Mouse (Mus musculus) granulocyte monocyte progenitor cell, adult 5-6 weeks (primary cell): Measurements from ENCODE around the gene Nova2. TPM values are rescaled to one million over a fixed set of nuclear protein-coding genes. Genes with fewer than 3 reads are reported as not detected.

Source experiments
- ATAC-seq: replicated peaks from 2 replicates; pipeline ENCODE4 v1.8.0; 2016; ENCODE audit warnings: mild to moderate bottlenecking, moderate TSS enrichment, inconsistent platforms; ENCODE audit not compliant: poor library complexity, severe bottlenecking
- total RNA-seq, 2 experiments: library from RNA; stranded (forward) in 1 of 2; stranded (reverse) in 1 of 2; fragments of 200-712, 200-1000 nt in 1 of 2; fragments of >200 nt in 1 of 2; fragmentation: Nextera tagmentation in 1 of 2; gene quantifications; 2 replicates each; pipeline ENCODE4 v1.2.3; 2014 to 2017

Gene Nova2
- total RNA-seq (2014; fragmentation: Nextera tagmentation), result not detected in 2 replicates
- not detected in 2 replicates for total RNA-seq (2017)

DNA sequence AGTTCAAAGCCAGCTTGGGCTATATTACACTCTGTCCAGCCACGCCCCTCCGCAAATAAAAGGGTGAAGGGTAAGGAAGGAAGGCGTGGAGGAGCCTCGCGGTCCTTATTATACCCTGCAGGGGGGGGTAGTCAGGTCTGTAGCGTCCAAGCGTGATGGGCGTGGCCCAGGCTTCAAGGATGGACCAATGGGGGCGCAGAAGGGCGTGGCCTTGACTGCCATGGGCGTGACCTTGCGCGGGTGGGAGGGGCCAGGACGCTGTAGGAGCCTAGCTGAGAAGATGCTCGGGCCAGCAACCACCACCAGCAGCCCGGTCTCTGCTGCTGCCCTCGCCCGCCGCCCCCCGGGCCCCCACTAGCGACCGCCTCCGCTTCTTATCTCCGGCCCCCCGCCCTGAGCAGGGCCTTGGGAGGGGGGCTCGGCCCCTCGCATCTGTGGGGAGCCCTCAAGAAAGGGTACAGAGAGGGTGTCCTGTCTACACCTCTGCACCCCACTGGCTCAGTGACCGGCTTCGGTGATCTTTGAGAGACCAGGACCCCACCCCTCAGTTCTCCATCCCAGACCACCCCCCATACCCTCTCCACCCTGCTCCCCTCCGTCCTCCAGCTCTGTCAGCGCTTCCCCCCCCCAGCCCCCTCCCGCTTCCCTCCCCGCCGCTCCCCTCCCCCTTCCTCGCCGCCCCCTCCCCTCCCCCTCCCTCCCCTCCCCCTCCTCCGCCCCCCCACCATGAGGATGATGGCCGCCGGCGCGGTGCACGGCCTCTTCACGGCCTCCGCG is at the start of gene Nova2:
Gene Nova2, plus strand, starts transcription at position 727 of the 777 bp plus-strand sequence.
- peak; percentile 92 for ATAC-seq

DNA sequence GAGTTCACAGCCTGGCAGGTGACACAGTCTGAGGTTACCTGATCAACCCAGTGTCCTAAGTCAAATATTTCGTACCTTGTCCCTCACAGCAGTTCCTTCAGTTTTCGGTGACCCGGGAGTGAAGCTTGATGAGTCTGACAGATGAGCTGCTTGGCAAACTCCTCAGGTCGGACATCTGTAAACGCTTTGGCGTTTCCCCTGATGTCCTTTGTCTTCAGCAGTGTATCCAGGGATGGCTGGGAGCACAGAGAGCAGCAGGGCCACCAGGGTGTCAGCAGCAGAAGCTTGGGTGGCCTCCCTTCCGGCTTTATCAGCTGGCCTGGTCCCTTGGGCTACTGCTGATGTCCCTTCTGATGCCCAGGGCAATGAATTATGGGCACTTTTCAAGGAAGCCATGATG is 47.0 kb upstream of the Nova2 start:
- no peak for ATAC-seq

DNA sequence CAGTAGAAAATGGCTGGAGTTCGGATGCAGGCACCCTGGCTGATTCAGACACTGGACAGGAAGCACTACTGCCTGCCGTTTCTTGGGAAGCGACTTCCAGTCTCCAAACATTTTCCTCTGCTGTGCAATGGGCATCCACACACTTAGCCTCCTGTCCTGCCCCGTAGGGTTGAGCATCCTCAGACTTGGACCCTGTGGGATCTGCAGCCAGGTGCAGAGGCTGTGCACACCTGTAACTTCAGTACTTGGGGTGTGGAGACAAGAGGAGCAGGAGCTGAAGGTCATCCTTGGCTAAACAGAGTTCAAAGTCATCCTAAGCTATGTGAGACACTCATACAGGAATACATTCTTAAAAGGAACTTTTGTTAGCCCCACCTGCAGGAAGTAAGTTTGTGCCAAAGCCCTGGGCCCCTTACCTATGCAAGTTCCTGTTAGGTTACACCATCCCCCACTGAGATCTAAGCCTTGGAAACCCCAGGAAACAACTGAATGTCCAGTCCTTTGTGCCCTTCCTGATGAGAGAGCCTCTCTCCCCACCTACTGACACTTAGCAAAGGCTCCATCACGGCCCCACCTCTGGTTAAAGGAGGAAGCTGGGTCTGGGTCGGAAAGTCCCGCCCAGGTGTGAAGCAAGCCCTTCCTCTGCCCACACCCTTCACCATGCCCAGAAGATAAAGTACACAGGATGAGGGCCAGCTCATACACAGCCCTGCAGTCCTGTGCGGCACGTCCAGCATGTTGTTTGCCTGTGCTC is 41.5 kb upstream of the Nova2 start:
- peak; percentile 84 for ATAC-seq

DNA sequence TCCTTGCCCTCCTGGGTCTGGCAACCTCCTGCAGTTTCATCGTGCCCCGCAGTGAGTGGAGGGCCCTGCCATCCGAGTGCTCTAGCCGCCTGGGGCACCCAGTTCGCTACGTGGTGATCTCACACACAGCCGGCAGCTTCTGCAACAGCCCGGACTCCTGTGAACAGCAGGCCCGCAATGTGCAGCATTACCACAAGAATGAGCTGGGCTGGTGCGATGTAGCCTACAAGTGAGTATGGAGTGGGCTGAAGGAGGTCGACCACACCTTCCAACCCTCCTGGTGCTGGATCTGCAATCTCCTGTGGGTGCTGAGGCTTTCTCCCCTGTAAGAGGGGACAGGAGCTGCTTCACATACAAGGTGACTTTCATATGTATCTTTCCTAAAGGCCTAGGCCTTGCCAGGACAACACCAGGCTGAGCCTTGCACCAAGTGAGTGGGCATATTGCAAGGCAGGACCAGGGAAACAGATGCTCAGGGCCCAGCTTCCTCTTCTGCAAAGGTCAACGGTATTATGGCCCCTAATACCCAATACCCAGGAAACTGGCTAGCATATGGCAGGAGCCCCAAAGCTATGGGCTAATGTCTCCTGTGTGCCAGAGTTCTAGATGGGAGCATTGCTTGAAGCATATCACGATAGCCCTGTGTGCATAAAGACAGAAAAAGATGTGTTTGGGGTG is 40.8 kb upstream of the Nova2 start:
- peak; percentile 71 for ATAC-seq

DNA sequence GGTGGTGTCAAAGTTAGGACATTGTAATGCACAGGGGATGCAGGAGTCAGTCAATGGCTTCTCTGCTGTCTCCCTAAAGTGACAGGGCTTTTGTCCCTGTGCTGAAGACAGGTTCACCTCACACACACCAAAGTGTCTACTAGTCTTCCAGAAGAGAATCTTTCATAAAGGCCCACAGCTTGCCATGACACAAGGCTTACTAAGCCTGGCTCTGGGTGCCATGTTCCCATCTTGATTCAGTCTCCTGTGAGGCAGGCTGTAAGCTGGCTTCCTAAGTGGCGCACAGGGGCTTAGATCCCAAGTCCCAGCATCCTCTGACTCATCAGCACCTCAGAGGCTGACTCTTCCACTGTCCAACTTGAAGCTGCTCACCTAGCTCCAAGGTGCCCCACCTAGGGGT is 38.7 kb upstream of the Nova2 start:
- no peak for ATAC-seq

DNA sequence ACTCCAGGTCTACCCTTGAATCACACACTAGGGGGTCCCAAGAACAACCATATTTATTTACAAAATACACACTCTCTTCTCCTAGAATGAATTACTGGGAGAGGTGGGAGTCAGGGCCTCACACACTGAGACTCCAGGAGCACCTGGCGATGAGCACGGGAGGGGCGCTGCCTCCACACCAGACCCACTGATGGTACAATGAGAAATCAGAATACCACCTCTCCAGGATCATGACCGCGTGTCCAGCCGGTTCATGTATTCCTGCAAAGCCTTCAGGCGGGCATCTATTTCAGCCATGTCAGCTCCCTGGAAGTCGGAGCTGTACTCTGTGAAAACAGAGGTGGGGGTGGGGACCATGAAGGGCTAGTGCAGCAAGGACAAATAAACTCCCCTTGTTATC is 34.8 kb upstream of the Nova2 start:
- no peak for ATAC-seq

DNA sequence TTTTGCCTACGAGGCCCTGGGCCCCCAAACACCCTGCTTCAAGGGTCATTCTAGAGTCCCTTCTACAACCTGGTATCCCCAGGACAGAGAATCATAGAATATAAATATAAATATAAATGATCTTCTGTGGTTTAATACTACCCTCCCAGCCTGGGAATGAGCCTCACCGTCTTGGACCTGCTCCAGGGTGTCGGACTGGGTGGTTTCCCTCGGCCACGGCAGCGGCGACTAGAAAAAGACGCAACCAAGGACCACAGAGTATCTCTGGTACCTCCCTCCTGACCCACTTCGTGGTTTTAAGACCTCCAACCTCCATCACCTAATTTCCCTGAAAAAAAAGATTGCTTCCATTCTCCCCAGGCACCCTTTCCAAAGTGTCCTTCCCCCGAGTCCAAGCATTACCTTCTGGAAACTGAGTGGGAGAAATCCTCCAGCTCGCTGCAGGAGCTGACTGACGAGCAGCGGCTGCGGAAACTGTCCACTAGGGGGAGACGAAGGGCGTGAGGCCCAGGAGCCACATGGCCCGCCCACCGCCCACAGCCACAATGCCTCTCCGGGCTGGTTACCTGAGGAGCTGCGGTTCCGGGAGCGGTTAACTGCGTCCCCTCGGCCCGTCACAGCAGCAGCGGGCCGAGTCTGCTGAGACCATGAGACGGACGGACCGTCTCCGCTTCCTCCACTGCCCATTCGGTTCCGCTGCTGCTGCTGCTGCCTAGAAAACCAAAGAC is 33.7 kb upstream of the Nova2 start:
- peak; percentile 87 for ATAC-seq

DNA sequence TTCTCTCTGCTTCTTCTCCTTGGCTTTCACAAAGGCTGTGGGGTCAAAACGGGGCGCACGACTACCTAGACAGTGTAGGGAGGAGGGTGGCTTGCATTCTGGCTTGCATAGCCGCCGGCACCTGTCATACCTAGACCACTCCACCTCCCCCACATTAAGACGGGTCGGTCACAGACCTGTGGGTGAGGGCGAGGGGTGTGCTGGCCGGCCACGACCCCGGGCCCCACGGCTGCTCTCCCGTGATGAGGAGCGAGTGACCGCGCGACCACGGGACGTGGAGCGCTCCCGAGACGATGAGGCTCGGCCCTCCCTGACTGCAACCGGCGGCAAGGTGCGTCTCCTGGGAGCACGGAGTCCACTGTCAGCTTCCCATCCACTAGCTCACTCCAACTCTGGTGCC is 32.7 kb upstream of the Nova2 start:
- no peak for ATAC-seq

DNA sequence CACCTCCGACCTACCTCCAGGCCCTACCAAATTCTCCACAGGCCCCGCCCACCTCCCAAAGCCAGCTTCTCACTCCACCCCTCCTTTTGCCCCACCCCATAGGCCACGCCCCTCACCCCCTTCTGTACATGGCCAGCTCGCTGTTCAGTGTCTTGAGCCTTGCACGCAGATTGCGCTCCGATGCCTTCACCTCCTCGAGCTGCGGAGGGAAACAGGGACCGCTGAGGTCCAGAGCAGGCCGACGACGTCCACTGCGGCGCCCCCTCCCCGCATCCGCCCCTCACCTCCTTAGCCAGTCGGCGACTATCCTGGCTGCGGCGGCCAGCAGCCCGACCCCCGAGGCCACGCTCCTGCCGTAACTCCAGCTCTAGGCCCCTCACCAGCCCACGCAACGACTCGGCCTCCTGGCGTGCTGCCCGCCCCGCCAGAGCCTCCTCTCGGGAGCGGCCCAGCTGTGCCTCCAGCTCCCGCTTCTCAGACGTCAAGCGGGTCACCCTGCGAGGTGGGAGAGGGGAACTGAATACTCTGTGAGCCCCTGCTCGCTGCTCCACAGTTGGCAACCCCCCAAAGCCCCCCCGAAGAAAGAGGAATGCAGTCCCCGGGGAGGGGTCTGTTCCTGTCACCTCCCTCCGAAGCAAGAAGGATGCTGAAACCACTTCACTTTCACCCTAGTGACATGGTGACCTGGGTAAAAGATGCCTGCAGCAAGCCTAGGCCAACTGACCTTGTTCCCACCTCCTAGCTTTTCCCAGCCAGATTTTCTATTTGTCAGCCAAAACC is 31.8 kb upstream of the Nova2 start:
- ATAC-seq, result peak; percentile 68

DNA sequence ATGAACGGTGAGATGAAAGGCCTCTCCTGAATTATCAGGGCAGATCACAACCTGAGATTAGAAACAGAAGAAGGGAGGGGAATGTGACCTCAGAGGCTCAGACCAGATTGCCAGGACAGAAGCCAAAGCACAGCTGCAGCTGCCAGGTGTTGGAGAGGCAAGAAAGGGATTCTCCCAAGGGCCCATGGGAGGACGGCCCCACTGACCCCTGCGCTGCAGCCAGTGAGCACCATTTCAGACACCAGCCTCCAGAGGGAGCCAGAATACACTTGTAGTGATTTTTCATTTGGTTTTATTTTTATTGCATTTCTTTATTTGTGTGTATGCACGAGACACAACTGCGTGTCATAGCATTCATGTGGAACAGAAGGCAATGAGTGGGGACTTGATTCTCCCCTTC is 29.2 kb upstream of the Nova2 start:
- 0 out of 2 replicates have a peak, but pooled peaks have one; percentile 18 for ATAC-seq

DNA sequence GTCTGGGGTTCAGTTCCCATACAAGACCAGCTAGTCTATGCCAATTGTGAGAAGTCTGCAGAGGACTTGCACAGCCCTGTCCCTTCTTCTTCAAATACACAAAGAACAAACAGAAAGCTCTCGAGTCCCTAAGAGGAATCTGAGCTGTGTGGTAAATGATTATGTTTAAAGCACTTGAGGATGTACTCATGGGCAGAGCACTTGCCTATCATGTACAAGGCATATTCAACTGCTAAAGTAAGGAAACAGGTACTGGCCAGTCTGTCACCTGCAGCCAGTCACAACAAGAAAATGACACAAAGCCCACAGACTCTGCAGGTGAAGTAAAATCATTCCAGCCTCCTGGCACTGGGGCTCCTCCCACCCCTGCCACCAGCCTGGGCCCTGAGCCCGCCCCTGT is 25.2 kb upstream of the Nova2 start:
- ATAC-seq, result no peak

DNA sequence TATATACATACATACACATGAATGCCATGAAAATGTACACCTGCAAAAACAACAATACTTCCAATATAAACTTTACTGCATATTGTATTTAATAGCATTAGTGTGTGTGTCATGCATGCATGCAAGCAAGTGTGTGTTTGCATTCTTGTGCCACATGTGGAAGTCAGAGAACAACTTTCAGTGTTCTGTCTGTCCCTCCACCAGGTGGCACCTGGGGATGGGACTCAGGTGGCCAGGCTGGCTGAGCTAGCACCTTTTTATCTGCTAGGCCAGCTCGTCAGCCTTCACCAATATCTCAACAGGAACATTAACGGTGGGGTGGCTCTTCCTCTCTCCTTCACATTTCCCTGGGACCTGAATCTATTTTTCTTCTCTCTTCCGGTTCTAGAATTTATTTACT is 23.2 kb upstream of the Nova2 start:
- no peak for ATAC-seq

DNA sequence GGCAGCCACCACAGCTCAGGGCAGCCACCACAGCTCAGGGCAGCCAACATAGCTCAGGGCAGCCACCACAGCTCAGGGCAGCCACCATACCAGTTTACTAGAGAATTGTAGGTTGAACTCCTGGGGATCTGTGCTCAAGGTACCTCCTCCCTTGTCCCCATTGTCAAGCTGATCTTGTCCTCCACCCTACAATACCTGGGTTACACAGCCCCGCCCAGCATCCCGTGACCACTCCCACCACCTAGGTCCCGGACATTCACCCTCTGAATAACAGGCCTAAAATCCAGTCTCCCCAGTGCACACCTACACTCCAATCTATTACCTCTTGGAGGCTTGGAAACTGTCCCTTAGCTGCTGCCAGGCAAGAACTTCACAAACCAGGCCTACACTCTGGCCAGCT is 20.7 kb upstream of the Nova2 start:
- no peak for ATAC-seq

DNA sequence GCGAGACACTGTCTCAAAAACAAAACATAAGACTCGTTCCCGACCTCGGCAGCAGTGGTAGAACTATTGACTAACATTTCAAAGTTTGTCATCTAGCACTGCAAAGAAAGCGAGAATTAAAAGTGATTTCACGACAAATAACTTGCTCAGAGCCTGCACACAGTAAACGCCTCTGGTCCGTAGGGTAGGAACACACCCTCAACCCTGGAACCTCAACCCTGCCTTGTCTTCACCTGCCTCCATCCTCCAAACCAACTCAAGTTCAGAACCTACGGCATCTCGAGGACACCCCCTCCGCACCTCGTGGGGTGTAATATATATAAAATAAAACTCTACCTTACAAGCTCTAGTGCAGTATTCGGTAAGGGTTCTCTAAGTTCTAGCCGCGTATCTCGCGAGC is 15.9 kb upstream of the Nova2 start:
- no peak for ATAC-seq

DNA sequence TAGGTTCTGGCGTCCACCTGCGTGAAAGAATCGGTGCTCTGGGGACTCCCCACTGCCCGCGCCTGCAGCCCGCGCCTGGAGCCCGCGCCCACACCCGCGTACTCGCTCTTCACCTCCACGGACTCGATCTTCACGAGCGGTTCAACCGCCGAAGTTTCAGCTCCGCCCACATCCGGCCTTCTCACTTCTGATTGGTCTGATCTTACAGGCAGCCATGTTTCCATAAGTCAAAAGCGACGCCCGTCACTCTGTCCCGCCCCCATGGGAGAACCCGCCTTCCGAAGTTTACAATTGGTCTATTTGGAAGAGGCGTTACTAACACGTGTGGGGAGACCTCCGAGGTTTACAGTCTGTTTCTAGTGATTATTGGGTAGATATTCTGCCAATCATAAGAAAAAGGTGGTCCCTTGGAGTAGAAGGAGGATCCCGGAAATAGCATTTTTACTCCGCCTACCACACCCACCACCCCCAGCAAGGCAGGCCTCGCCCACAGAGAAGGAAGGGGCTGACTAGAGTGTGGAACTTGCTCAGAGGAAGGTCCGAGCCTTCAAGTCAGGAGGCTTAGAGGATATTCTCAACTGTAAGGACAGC is 15.4 kb upstream of the Nova2 start, which contains the start of gene Ccdc61:
Gene Ccdc61, minus strand, starts transcription at position 175 of the 591 bp plus-strand sequence.
- peak; percentile 96 for ATAC-seq

DNA sequence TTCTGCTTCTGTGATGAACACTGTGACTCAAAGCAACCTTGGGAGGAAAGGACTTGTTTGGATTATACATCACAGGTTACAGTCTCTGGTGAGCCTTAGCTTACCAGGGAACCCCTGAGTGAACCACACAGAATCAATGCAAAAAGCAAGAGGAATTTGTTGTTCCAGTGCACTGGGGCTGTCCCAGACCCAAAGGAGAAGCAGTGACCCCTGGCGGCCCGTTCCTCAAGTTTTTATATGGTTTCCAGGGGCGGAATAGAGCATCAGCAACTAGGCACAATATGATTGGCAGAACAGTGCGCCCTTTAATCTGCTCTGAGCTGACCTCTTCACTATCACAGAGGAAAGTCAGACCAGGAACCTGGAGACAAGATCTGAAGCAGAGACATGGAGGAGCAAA is 9.4 kb upstream of the Nova2 start:
- ATAC-seq, result no peak

DNA sequence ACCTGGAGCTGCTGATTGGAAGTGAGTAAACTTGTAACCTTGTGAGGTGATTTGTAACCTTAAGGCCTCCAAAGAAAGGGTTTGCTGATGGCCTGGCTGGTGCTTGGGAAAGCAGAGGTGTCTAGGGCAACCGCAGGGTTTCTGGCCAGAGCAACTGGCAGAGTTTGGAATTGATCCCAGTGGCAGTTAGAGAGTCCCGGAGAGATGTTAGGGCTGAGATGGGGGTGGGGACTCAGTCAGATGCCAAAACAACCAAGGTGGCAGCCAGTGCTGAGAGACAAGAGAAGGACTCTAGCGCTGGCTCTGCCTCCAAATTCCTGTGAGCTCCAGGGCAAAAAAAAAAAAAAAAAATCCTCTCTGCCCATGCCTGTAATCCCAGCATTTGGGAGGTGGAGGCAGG is 7.8 kb upstream of the Nova2 start:
- no peak for ATAC-seq

DNA sequence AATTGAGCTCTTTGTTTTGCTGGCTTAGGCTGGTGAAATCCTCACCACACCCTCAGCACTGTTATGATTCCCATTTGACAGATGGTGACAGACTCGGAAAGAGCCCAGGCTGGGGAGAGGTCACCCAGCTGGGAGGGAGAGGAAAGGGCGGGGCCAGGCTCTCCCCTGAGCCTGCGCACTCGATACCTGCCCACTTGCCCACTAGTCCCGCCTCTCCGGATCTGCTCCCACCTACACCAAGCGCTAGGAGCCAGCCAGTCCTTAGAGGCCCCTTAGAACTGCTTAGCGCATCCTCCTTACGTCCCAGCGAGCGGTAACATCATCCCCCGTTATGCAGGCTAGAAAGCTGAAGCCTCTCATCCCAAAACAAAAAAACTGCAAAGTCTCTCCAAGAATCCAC is 4.6 kb upstream of the Nova2 start:
- peak; percentile 14; the same call in 1 of the 2 replicates for ATAC-seq

DNA sequence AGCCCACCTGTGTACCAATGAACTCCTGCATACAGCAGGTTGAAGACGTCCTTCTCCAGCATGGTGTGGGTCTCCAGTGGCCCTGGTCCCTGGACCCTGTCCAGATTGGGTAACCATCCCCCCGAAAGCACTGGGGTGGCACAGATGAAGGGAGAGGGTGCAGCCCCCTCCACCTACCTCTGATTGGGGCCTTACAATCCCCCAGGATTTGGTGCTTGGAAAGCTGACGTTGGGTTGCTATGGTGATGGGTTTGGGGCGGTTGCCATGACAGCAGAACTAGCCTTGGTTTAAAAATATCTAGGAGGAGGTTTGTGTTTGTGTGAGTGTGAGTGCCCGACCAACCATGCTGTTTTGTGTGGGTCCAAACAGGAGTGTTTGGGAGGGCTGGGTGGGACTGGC is 2.9 kb upstream of the Nova2 start:
- no peak for ATAC-seq
